Mouse (Mus musculus) mesoderm, embryonic 11.5 days (tissue): ENCODE measurements at regions not wholly inside any gene's neighbourhood (a gene's known extent, or its start where the extent isn't known, plus 50 kb on each side); places are given as distances from the start of the nearest gene placed in this dataset.

Experiments used
- DNase-seq: peaks from one replicate; pipeline ENCODE4 v3.0.0-alpha.2; 2012; ENCODE audit warnings: low read depth, low spot score

DNA sequence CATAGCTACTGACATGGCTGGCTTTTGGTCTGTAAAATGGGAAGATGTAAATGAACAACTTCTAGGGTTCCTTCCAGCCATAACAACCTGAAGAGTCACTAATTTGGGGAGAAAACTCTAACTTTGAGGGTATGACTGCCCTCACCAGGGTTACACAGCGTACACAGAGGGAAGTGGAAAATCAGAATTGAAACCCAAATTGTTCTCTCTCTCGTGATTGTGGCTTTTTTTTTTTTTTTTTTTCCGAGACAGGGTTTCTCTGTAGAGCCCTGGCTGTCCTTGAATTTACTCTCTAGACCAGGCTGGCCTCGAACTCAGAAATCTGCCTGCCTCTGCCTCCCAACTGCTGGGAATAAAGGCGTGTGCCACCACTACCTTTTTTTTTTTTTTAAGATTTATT is 80.4 kb upstream of the Pmfbp1 start:
- no peak for DNase-seq

DNA sequence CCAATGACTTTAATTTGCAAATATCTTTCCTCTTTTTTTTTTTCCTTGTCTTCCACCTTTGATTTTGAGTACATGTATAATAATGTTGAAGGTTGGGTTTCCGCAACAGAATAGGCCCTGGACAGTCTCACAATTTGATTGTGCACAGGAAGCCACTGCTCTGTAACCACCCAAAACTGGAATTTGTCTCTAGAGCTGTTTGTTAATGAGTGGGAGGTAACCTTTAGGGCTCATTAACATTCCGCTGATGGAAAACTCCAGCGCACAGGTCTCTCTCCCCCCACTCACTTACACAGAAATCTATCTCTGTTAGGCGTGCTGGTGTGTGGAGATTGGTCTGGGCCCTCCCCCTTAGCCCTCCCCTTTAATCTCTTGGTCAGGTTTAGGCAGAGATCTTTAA is 78.5 kb upstream of the Pmfbp1 start:
- no peak for DNase-seq

DNA sequence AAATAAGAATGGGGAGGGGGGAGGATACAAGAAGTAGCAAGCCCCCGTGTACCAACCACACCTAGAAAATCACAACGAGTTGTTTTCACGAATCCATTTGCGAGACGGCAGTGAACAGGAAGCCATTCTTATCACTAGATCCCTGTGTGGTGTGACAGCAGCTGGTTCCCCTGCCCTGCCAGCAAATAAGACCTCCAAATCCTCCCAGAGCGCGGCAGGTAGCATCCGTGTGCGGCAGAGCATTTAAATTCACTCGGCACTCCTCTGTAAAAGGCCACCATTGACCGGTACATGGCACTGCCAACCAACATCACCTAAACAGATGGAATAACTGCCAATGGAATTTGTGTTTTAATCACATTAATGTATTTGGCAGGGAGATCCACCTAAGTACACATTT is 77.9 kb upstream of the Pmfbp1 start:
- no peak for DNase-seq

DNA sequence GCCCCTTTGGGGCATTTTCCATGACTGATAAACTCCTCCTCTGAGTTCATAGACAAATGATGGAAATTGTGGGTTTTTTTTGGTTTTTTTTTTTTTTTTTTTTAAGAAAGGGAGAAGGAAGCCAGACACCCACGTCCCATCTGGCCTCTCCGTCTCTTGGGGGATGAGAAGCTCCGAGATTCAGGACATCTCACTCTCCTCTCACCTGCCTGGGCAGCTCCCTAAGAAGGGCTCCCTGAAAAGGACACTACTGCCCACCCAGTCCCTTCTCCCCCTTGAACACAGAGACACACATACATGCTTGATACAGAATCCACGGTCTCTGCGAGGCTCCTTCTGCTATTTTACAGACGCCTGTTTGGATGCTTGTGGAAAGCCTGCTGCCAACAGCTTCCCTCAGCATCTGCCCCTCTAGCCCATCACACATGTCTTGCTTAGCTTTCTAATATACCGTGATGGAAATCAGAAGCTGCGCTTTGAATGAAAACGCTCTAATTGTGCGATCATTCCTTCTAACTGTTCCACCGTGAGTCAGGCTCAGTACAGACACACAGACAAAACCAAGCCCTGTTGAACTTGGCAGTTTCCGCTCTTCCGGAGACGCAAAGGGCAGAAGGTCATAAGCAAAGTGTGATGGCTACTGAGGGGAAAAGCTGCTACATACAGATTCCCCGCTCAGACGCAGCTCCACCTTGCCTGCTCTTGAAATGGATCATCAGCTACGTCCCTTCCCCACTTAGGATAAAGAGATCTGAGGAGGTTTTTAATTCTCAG is 77.3 kb upstream of the Pmfbp1 start:
- no peak for DNase-seq

DNA sequence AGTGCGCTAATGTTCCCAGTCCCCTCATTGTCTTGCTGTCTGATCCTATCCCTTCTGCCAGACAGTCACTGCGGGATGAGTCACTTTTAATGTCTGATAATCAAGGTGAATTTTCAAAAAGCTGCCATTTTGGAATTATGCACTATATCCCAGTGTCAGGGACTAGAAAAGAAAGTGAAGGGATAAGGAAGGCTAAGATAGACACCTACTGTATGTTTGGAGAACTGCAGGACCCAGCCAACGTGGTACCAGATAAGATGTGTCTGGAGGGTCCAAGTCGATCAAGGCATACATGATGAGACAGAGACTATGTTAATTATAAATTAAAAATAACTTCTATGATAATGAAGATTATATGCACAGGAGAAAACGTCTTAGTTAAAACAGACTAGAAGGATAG is 76.6 kb upstream of the Pmfbp1 start:
- DNase-seq, result peak; percentile 64

DNA sequence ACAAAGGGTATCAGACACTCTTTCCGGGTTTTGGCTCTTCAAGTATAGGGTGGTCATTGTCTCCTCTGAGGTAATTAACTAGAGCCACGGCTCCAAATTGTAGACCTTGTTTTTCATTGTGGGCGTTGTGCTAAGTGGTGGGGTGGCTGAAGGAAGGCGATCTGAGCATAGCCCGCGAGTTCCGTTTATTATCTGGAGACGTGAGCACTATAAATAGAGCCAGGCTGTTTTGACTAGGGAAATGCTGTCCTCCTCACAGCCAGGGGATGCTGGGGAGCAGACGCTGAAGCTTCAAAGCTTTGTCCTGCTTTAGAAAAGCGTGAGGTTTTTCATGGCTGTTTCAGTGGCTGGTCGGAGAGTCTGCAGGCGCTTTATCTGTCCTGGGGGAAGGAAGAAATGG is 75.9 kb upstream of the Pmfbp1 start:
- no peak for DNase-seq

DNA sequence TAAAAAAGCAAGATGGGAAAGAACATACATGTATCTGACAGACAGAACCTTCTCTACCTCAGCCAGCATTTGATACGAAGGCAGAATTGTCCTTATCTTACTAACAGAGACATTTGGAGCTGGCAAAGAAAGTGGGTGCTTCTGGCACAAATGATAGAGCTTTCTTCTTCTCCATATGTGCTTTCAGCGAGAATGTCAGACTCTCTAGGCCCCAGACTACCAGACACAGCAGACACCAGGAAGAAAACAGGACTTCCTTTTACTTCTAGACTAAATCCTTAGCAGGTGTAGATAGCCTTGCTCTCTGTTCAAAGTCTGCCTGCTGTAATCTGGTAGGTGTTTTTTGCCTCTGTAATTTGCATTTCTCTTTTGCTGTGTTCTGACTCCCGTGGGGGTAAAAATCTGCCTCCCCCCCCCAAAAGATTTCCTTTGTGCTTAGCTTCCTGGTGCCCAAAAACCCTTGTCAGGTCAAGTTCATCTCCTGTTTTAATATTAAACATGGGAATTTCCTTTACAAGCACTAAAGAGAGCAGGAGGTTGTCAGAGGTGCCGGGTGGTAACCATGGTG is 74.7 kb upstream of the Pmfbp1 start:
- DNase-seq, result no peak

DNA sequence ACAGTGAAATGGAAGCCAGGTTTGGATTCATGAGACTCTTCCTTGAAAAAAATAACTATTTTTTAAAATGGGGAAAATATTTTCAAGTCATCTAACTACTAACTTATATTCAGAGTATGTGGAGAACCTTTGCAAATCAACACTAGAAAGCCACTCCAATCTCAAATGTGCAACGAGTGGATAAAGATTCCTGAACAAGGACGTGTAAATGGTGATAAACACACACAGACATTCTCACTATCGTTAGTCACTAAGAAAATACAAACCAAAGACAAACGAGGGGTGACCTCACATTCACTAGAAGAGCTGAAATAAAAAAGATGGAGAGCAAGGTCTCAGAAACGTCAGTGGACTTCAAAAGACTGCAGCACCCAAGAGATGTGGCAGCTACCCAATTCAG is 69.8 kb upstream of the Pmfbp1 start:
- no peak for DNase-seq

DNA sequence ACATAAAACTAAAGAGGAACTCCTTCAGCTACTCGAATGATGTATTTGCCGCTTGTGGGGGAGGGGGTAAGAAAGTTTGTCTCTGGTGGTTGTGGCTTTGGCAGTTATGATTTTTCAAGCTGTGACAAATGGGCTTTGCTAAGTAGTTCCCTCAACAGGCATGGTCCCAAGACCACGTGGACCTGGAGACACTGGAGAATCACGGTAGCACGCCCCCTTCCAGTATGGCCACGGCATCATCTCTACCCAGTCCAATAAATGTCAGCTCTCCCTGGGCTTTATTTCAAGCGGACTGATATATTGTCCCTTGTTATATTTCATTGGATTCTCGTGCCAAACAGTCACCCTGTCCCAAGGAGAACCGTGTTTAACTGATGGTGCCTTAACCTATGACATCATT is 65.3 kb upstream of the Pmfbp1 start:
- DNase-seq, result no peak

DNA sequence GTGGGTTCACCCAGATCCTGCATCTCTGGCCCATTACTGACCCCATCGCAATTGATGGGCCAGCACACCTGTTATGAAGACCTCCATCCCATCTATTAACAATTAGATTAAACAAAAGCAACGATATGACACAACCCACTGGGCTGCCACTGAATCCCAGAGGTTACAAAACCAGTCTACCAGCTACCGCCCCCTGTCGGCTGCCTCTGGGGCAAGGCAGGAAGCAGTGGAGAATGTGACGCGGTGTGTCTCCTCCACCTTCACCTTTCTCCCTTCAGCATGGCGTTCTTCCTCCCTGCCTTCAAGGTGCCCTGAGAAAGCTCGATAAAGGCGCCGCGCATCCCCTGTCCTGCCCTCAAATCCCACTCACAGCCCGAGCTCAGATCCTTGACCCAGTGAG is 59.3 kb upstream of the Pmfbp1 start:
- DNase-seq, result no peak

DNA sequence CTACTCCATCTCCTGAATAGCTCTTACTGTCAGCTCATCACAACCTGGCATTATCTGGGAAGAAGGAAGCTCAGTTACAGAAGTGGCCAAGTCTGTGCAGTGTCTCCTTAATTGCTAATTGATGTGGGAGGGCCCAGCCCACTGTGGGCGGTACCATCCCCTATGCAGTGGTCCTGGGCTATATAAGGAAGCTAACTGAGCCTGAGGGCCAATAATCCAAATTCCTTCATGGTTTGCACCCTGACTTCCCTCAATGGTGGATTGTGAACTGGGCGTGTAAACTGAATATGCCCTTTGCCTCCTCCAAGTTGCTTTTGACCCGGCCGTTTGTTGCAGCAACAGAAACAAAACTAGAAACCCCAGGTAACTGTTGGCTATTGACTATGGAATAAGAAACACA is 57.8 kb upstream of the Pmfbp1 start:
- no peak for DNase-seq

DNA sequence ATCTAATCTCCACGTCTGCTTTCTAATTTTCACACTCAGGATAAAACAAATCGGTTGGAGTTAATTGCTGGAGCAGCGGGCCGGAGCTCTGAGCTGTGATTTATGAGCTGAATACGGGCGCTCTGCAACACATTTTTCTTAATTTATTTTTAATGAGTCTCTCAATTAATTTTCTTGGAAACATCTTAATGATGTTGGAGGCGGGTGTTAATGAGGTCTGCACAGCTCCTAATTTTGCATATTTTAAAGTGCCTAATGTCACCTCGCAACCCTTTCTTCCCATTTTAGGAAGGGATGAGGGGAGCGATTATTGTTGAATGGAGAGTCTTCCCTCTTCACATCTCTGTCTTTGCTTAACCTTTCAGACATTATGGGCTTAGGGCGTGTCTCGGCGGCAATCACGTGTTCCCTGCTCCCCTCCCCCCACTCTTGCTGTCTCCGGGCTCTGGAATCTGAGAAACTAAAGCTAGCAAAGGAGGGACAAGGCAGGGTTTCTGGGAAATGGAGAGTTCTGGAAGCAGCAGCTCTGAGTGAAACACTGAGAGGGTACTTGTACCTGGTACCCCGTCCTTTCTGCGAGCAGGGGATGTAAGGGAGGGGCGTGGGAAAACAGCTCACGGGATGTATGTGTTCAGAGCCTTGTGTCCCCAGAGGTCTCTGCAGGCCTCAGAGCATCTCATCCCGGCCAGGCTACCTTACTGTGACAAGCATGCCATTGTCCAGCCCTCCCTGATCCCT is 56.8 kb upstream of the Pmfbp1 start:
- peak; percentile 68 for DNase-seq

DNA sequence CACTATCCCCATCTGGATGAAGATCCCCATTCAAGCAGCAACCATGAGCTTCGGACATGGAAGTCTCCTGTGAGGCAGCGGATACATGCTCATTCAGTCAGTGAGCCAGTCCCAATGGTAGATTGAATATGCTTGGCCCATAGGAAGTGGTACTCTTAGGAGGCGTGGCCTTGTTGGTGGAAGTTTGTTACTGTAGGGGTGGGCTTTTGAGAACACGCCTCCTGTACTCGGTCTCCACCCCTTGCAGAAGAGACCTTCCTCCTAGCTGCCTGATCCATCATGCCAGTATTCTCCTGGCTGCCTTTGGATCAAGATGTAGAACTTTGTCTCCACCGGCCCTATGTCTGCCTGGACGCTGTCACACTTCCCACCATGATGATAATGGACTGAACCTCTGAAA is 55.3 kb upstream of the Pmfbp1 start:
- DNase-seq, result no peak
